Mouse (Mus musculus) kidney, postnatal 10 days (tissue): Measurements from ENCODE around the gene Olfr1101.

ENCODE experiments used
- DNase-seq: peaks from one replicate; pipeline ENCODE4 v3.0.0; 2021; ENCODE audit warnings: mixed read lengths

Gene Olfr1101

DNA sequence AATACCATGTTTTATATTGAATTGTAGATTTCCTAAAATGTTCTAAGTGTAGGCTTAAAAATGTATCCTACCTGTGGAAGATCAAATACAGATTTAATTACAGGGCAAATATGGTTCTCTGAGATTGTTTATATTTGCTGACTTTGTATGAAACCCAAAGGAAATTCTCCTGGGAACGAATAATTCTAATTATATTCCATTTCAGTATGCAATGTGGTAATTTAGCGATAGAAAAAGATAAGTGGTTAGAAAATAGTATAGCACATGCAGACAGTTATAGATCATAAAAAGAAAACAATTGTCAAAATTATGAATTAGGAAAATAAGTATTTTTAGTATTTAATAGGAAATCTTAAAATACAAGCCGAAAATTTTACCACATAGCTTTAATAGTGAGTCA is at the start of gene Olfr1101:
Olfr1101 (minus strand) TSS at position 101 of the 400 bp plus-strand sequence.
- DNase-seq, result no peak

DNA sequence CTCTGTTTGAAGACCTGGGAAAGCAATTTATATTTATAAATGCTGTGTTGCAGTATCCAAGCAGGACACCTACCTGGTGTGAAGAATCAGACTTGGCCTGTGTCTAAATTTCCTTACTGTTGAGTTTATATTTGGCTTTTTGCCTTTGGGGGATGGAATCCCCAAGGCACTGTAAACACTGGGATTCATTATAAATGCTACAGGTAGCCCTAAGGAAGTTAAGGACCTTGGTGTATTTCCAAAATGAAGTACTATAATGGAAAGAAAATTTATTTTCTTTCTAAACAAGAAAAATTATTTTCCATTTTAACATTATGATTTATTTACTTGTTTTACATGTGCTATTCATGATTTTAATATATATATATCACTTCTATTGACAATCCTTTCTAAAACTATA is 45.4 kb upstream of the Olfr1101 start, which contains the start of gene Olfr1105:
Olfr1105 (minus strand) TSS at position 101 of the 400 bp plus-strand sequence.
- DNase-seq, result no peak

DNA sequence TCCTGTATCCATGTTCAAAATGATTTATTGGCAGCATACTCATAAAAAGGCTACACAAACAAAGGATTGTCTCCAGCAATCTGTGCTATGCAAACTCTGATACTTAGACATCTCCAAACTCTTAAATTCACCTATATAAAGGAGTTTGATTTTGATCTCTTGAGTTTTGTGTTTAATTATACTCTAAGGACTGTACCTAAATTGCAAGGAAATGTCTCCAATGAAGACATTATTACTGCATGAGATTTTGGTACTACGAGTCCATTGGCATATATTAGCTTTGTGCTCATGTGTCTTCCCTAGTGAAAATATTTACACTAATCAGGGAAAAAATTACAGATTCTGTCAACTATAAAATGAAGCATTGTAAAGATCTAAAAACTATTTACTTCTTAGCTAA is 36.0 kb upstream of the Olfr1101 start, which contains the start of gene Olfr1104:
Olfr1104 (minus strand) TSS at position 101 of the 400 bp plus-strand sequence.
- DNase-seq, result no peak

DNA sequence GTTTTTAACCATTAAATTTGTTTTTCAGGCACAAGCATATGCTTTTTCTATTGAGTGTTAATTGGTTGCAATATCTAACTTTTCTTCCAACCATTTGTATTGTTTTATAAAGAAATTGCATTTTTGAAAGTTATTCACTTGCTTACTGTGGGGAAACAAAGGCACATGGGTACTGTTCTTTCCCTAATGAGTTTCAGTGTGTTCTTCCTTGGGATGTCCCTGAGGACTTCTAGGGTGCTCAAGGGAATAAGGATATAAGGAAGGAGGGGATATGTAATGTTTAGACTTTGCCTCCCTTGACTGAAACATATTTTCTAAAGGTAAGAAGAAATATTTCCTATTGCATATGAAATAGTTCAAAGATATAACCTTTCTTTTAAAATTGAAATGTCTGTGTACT is 7.1 kb upstream of the Olfr1101 start, which contains the start of gene Olfr1102:
Olfr1102 (plus strand) TSS at position 301 of the 400 bp plus-strand sequence.
- DNase-seq, result no peak

DNA sequence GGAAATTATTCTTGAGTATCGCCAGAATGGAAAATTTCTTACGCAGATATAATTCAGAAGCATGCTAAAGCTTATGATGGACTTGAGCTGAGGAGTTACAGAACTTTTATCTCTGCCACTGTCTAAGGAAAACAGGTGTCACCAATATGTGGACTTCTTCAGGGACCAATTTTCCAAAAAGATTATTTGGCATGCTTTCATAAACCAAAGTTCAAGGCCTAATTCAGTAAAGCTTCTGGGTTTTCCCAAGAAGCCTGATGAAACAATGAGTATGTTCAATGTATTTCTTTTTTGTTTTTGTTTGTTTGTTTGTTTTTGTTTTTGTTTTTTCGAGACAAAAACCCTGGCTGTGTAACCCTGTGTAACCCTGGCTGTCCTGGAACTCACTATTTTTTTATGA is 11.2 kb downstream of the Olfr1101 start, which contains the start of gene Olfr1100:
Olfr1100 (minus strand) TSS at position 101 of the 400 bp plus-strand sequence.
- DNase-seq, result no peak

DNA sequence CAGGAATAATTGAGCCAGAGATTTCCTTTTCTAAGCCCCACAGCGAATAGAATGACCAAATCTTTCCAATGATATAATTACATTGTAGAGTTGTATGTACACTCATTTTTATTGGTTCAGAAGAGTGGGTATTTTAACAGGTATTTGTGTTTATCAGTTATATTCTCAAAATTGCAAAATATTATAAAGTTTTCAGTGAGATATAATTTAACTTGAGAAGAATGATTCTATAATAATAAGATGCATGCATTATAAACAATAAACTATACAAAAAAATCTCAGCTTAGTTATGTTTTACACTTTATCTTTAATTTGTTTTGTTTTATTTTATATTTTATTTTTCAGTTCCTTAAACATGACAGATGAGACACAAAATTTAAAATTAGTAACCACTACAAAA is 30.4 kb downstream of the Olfr1101 start, which contains the start of gene Olfr1099:
Olfr1099 (minus strand) TSS at position 101 of the 400 bp plus-strand sequence.
- no peak for DNase-seq
